Mouse (Mus musculus): Measurements from ENCODE around the gene Tarbp1. TPM values are rescaled to one million over a fixed set of nuclear protein-coding genes. Genes with fewer than 3 reads are reported as not detected.

The Tarbp1 gene
- polyA plus RNA-seq, 1 experiment from 2014 or later: 1.5 TPM

DNA sequence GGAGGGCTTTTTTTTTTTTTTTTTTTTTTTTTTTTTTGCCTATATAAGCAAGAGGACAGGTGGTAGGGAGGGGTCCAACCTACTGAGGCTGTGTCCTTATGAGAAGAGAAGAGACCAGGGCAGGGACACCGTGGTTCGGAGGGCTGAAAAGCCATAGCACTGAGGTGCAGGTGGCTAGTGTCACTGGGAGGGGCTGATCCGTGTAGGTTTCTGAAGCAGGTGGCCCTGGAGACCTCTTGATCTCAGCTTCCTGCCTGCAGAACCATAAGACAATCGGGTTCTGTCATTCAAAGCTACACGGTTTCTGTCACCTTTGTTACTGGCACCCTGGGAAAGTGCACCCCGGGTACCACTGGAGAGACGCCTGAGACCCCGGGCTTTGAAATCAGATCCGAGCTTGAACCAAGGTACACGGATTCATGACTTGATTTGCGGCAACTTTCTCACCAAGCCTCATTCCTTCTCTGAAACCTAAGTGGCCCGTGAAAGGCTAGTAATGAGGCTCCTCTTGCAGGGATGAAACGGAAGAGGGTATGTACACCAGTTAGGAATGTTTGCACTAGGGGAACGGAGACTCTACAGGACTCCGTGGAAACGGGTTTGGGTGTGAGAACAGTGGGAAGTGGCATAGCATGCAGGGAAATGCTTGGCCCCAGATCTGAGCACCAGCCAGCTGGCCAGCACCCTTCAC, 29.8 kb upstream of the Tarbp1 start:
- Histone ChIP-seq H3K4me1 (replicated peaks) (no peaks in the 10 kb centered on the region), H3K9ac (no peak overlapping the region), H3K9me3 (peaks cover 6% of the 10 kb centered on the region), H3K36me3 (no peaks in the 10 kb centered on the region), H3K27me3 (no peaks in the 10 kb centered on the region), H3K27ac (no peak overlapping the region), H3K4me2 (no peak overlapping the region), H3K4me3 (no peak overlapping the region)
- ATAC-seq (ENCODE audit: low FRiP score): no peak
- 89% methylated on average over 16 of the region's 16 CpGs for WGBS

- peaks cover 11% of the 10 kb centered on the region for H3K4me1 ChIP-seq (replicated peaks)
- H3K9ac ChIP-seq: no peak overlapping the region
- H3K4me2 ChIP-seq: no peak overlapping the region
- 54% methylated on average over 2 of the region's 2 CpGs for WGBS
- H3K4me3 ChIP-seq: no peak overlapping the region
- no peak for ATAC-seq (ENCODE audit: low FRiP score)
- no peaks in the 10 kb centered on the region for H3K36me3 ChIP-seq
- H3K9me3 ChIP-seq: peaks cover 6% of the 10 kb centered on the region
- H3K27me3 ChIP-seq: no peaks in the 10 kb centered on the region
- no peak overlapping the region for H3K27ac ChIP-seq
Measured at GRCm38 (mm10) chr8:126502722-126503121, 27.9 kb upstream of the Tarbp1 start.

DNA sequence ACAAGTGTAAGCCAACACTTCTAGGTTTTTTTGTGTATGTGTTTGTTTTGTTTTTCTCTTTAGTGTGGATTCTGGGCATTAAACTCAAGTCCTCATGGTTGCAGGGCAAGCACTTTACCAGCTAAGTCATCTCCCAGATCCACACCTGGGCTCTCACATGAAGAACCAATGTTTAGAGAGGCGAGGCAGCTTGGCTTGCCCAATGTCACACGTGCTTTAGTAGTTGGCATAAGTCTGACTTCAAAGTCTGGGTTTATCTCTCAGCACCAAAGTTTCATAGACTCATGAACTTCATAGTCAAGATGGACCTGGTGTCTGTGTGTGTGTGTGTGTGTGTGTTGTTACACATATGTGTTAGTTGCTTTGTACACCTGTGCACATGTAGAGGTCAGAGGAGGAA, 24.5 kb upstream of the Tarbp1 start:
- ATAC-seq (ENCODE audit: low FRiP score): no peak

GRCm38 (mm10) chr8:126498465-126498864, 23.6 kb upstream of the Tarbp1 start:
- Histone ChIP-seq H3K4me3 (peak overlapping the region; percentile 39; the same call in 1 of the 2 replicates), H3K9ac (peak overlapping the region; percentile 70; the same call in 1 of the 2 replicates), H3K9me3 (no peaks in the 10 kb centered on the region), H3K27me3 (no peaks in the 10 kb centered on the region), H3K4me2 (peak overlapping the region; percentile 59), H3K4me1 (replicated peaks) (peaks cover 12% of the 10 kb centered on the region), H3K36me3 (no peaks in the 10 kb centered on the region), H3K27ac (peak overlapping the region; percentile 90; the same call in 1 of the 2 replicates)
- WGBS: 13% methylated on average over 6 of the region's 6 CpGs
- peak; percentile 9 for ATAC-seq (ENCODE audit: low FRiP score)

More for the DNA sequence above, 24.5 kb upstream of the Tarbp1 start:
- Histone ChIP-seq H3K9me3 (no peaks in the 10 kb centered on the region), H3K4me1 (replicated peaks) (peaks cover 12% of the 10 kb centered on the region), H3K9ac (no peak overlapping the region), H3K27me3 (no peaks in the 10 kb centered on the region), H3K36me3 (no peaks in the 10 kb centered on the region), H3K4me3 (no peak overlapping the region), H3K4me2 (no peak overlapping the region), H3K27ac (no peak overlapping the region)
- 94% methylated on average over 2 of the region's 2 CpGs for WGBS

GRCm38 (mm10) chr8:126497541-126498428, 22.9 kb upstream of the Tarbp1 start:
- Histone ChIP-seq H3K36me3 (no peaks in the 10 kb centered on the region), H3K4me3 (peak overlapping the region; percentile 39), H3K9ac (peak overlapping the region; percentile 70), H3K27ac (peak overlapping the region; percentile 90), H3K27me3 (no peaks in the 10 kb centered on the region), H3K4me1 (replicated peaks) (peaks cover 12% of the 10 kb centered on the region), H3K4me2 (peak overlapping the region; percentile 59), H3K9me3 (no peaks in the 10 kb centered on the region)
- WGBS: 6% methylated on average over 27 of the region's 27 CpGs
- ATAC-seq (ENCODE audit: low FRiP score): peak; percentile 93

- peak overlapping the region; percentile 24; the same call in 1 of the 2 replicates for H3K9ac ChIP-seq
- no peak overlapping the region for H3K4me3 ChIP-seq
- H3K27me3 ChIP-seq: no peaks in the 10 kb centered on the region
- H3K27ac ChIP-seq: no peak overlapping the region
- no peaks in the 10 kb centered on the region for H3K9me3 ChIP-seq
- no peak overlapping the region for H3K4me2 ChIP-seq
- peaks cover 12% of the 10 kb centered on the region for H3K4me1 ChIP-seq (replicated peaks)
- 83% methylated on average over 5 of the region's 5 CpGs for WGBS
- H3K36me3 ChIP-seq: no peaks in the 10 kb centered on the region
- ATAC-seq (ENCODE audit: low FRiP score): 0 out of 2 replicates have a peak, but pooled peaks have one; percentile 9
Measured at GRCm38 (mm10) chr8:126496915-126497314, 22.1 kb upstream of the Tarbp1 start.

DNA sequence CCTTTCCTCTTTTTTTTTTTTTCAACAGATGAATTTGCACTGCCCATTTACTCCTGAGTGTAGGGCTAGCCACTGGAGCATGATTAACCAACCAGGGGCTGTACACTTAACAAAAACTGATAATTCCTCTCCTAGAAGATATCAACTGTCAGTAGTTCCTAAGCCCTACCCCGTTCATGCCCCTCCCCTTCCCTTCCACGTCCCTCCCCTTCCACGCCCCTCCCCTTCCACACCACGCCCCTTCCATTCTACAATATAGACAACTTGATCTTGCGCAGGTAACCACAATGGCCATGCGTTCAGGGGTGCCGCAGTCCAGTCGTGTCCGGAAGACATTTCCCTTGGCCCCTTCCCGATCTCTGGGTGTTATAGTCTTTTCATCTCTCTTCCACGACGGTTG, 20.6 kb upstream of the Tarbp1 start:
- peaks cover 12% of the 10 kb centered on the region for H3K4me1 ChIP-seq (replicated peaks)
- H3K27ac ChIP-seq: no peak overlapping the region
- H3K9me3 ChIP-seq: no peaks in the 10 kb centered on the region
- no peaks in the 10 kb centered on the region for H3K27me3 ChIP-seq
- no peak for ATAC-seq (ENCODE audit: low FRiP score)
- no peak overlapping the region for H3K4me2 ChIP-seq
- no peak overlapping the region for H3K4me3 ChIP-seq
- no peaks in the 10 kb centered on the region for H3K36me3 ChIP-seq
- WGBS: 85% methylated on average over 12 of the region's 12 CpGs
- H3K9ac ChIP-seq: no peak overlapping the region

DNA sequence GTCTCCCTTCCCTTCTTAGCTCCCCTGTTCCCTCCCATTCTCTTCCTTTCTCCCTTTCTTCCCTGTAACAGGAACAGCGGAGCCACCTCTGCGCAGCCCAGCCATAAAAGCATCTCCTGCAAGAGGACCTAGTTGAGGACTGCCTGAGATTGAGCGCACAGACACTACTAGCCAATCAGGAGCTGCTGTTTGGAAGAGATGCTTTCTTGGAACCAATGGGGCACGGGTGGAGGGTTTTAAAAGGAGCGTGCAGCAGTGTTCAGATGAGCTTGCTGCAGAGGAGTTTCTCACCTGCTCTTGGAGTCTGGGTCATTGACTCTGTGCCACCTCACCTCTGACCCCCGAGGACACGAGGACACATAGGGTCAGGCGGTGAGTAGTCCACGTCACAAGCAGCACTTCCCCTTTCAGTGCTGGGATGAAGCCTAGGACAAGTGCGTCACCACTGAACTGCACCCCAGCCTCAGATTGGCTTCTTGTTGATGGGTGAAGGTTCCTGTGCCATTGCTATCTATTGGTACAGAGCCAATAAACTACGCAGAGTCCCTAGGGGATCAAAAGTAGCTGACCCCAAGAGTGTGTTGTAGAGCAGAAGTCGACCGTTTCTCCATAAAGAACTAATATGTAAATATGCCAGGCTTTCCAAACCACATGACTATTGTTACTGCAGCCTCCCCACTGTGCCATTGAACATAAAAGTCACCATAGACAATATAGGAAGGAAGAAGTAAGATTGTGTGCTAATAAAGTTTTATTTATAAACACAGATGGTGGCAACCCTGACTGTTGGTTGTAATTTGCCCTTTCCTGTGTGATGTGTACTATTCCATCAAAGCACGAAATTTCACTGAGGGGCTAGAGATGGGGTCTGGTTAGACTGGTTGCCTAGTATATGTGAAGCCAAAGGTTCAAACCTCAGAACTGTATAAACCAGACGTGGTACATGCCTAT, 19.6 kb upstream of the Tarbp1 start:
- Histone ChIP-seq H3K27ac (no peak overlapping the region), H3K36me3 (no peaks in the 10 kb centered on the region), H3K4me2 (no peak overlapping the region), H3K9ac (no peak overlapping the region), H3K4me3 (no peak overlapping the region), H3K9me3 (no peaks in the 10 kb centered on the region), H3K4me1 (replicated peaks) (peaks cover 12% of the 10 kb centered on the region), H3K27me3 (no peaks in the 10 kb centered on the region)
- ATAC-seq (ENCODE audit: low FRiP score): no peak
- WGBS: 74% methylated on average over 15 of the region's 15 CpGs

- H3K4me1 ChIP-seq (replicated peaks): peaks cover 4% of the 10 kb centered on the region; the same call in 1 of the 2 replicates
- H3K9me3 ChIP-seq: no peaks in the 10 kb centered on the region
- no peaks in the 10 kb centered on the region for H3K36me3 ChIP-seq
- H3K4me2 ChIP-seq: no peak overlapping the region
- no peak overlapping the region for H3K27ac ChIP-seq
- 7% methylated on average over 5 of the region's 5 CpGs for WGBS
- no peak overlapping the region for H3K9ac ChIP-seq
- H3K27me3 ChIP-seq: peaks cover 6% of the 10 kb centered on the region; the same call in 1 of the 2 replicates
- ATAC-seq (ENCODE audit: low FRiP score): peak; percentile 46; the same call in 1 of the 2 replicates
- H3K4me3 ChIP-seq: no peak overlapping the region
Measured at GRCm38 (mm10) chr8:126482938-126483337, 8.1 kb upstream of the Tarbp1 start.

DNA sequence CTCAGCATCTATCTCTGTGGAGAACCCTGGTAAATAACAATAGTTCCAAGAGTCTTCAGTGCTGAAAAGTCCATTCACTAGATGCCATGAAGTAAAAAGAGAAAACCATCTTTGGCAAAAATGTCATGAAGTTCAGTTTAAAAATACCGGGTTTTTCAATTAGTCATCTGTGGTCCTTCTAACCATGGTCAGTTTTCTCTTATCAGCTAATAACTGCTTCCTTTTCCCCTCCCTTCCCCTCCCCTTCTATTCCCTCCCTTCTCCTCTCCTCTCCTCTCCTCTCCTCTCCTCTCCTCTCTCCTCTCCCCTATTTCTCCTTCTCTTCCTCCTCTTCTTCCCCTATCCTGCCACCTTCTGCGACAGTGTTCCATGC, 7.5 kb upstream of the Tarbp1 start:
- H3K27ac ChIP-seq: no peak overlapping the region
- peaks cover 9% of the 10 kb centered on the region for H3K27me3 ChIP-seq
- H3K4me1 ChIP-seq (replicated peaks): peaks cover 4% of the 10 kb centered on the region; the same call in 1 of the 2 replicates
- H3K36me3 ChIP-seq: no peaks in the 10 kb centered on the region
- no peak overlapping the region for H3K4me2 ChIP-seq
- no peak overlapping the region for H3K9ac ChIP-seq
- no peak overlapping the region for H3K4me3 ChIP-seq
- ATAC-seq (ENCODE audit: low FRiP score): no peak
- no peaks in the 10 kb centered on the region for H3K9me3 ChIP-seq
- 74% methylated on average over 2 of the region's 2 CpGs for whole genome bisulfite sequencing

DNA sequence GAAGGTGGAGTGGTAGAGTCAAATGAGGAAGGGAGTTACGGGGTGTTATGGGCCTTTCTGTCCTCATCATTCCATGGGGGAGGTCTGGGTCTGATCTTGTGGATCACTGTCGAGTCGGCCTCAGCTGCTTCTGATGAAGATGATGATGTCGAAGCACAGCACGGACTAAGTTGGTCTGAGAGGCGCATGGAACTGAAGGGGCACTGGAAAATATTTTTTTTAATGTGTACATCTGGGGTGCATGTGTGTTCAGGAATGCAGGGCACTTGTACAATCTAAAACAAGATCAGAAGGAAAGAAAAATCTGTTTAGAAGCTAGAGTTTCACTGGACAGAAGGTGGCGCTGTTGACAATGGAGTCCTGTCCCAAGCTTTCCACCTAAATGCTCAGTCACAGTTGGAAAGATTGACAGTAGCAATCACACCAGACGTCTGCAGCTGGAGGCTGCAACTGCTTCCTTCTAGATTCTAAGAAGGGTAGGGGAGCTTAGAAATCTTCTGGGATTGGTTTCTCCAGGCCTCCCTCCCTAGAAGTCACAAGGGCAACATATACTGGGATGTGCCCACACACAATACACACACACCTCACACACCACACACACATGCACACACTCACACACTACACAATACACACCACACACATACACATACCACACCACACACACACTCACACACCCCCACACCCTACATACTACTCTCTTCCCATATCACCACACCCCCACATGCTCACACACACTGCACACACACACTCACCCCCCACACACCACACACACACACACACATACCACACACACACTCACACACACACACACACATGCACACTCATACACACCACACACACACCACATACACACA, 6.9 kb upstream of the Tarbp1 start:
- H3K4me2 ChIP-seq: no peak overlapping the region
- no peak overlapping the region for H3K9ac ChIP-seq
- no peak overlapping the region; the same call in 1 of the 2 replicates for H3K27ac ChIP-seq
- H3K4me3 ChIP-seq: no peak overlapping the region
- peak; percentile 42; the same call in 1 of the 2 replicates for ATAC-seq (ENCODE audit: low FRiP score)
- H3K27me3 ChIP-seq: peaks cover 15% of the 10 kb centered on the region
- no peaks in the 10 kb centered on the region for H3K36me3 ChIP-seq
- WGBS: 40% methylated on average over 8 of the region's 8 CpGs
- peaks cover 4% of the 10 kb centered on the region; the same call in 1 of the 2 replicates for H3K4me1 ChIP-seq (replicated peaks)
- H3K9me3 ChIP-seq: no peaks in the 10 kb centered on the region
